Mouse (Mus musculus) urinary bladder, postnatal 14 days (tissue): ENCODE measurements around the gene St6galnac1.

Source experiments
- DNase-seq: peaks from one replicate; pipeline ENCODE4 v3.0.0; 2021; ENCODE audit warnings: low spot score

St6galnac1 gene

DNA sequence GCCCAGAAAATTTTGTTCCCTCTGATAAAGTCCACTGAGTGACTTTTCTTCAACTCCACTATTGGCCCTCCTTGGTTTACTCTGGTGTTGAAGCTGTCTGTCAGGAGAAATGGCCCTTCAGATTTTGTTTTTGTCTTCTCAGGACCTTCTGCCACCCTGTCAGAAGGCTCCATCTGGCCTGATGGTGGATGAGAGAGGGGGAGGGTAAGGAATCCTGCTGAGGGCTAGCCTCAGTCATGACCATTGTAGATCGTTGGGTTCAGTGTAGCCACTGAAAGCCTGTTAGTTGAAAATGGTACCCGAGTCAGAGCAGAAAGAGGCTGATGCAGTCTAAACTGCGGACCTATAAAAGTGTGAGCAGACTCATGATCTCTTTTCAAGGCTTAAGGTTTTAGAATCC lies 49.2 kb downstream of the St6galnac1 start:
- no peak for DNase-seq

DNA sequence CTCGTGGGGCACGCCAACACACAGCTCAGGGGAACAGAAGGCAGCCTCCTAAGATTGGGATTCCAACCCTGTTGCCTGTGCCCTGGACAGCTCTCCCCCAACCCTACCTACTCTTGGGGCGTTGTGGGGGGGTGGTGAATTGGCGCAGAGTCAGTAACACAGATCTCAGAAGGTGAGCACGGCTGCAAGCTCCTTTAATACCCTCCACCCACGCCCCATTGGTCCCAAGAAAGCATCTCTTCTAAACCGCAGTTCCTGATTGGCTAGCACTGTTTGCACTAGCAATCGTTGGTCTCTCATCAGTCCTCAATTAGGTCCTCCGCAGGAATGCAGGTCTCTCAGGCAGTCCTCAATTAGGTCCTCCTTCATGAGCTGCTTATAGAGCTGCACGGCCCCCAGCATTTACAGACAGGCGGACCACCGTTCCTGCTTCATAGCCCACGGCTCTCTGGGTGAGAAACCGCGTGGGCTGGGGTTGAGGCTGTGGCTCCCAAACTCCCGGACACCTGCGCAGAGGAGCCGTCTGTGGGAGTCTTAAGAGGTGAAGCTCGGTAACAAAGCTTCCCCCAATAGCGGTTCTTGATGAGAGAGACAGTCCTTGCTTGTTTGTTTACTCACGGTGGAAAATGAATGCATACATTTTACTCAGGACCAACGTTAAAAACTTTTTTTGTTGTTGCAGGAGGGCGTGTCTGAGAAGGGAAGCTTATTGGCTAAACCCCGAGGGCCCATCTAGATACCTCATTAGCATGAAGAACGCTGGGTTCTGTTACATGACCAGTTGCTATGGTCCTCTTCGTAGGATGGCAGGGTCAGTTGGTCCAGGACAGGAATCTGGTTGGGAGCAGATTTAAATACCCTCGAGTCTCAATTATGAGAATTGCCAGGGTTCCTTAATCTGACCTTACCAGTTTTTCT lies 50.0 kb downstream of the St6galnac1 start:
- DNase-seq, result no peak

DNA sequence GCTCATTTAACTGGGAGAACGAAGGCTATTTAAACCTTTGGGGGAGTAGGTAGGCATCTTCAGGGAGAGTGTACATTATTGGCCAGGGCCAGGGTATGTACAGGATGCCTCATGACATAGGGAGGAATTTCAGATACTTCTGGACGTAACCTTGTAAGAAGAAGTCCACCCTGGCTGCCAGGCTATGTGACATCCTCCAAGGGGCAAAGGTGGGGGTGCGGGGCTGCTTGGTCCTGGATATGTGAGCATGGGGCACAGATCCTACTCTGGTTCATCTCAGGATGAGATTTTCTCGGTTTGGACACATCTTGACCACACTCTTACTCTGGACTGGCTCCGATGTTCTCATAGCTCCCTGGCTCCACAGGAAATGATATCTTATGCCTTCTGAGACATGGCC lies 52.2 kb downstream of the St6galnac1 start:
- DNase-seq, result no peak

DNA sequence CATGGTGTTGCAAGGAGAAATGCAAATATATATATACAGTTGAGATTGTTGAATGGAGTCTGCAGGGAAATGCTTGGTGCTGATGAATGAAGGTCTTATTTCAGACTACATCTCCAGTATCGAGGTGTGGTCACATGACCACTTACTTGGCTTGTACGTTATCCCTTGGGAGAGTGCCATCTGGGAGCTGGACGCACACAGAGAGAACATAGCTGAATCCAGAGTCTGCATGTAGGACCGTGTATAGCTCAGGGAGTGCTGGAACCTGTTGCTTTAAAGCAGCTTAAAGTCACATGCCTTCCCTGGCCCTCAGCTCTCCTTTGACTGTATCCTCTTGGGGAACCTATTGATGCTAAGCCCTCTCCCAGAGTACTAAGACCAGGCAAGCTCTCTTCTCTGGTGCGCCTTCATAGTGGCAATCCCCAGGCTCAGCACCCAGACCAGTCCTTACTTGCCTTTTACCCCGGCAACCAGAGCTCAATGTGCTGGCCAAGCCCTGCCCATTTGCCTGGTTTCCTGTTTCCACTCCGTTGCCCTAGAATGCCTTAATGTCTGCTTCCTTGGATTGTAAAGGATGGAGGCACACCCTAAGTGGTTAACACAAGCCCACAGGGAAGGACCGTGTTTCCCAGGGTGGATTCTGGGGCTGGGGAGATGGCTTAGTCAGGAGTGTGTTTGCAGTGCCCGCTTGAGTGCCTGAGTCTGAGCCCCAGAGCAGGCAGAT lies 53.6 kb downstream of the St6galnac1 start:
- no peak for DNase-seq

DNA sequence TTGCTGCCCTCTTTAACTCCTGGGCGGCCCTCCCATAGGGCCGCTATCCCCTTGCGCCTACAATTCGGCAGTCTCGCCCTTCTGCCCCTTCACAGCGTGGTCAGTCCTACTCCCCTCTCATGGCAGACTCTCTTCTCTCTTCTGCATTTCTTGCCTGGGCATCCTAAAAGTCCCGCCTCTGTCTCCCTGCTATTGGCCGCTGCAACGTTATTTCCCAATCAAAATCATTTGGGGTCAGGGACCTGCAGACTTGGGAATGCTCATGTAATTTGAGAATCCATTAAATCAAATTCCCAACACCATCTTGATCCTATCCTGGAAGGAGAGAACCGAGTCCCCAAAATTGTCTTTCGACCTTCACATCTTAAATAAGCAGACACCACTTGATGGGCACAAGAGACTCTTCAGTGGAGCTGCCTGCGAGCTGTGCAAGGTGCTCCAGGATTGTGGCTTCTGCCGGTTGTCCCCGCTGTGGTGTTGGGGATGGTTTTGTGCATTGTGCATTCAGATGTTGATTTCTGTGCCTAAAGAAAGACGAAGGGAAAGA lies 54.9 kb downstream of the St6galnac1 start:
- no peak for DNase-seq
